Comparison of ENCODE assay signal across 15 mouse cellular contexts in genomic region chr15:27710698-27711097, GRCm38 (mm10). TPM values are rescaled to one million over a fixed set of nuclear protein-coding genes. Genes with fewer than 3 reads are reported as not detected.
DNase-seq lines count a peak whose midpoint lies in the region.
"Had no signal": no experiment of that assay in that cellular context is flagged by ENCODE, and none has a peak within 500 bp of the region (broad histone marks: within the 10 kb centered on the region; RNA-seq: fewer than 3 reads in every experiment).

No protein-coding gene starts in this region.

- peak; percentile 38 for DNase-seq in gastrocnemius, postnatal 25 days
- no peak for DNase-seq in gastrocnemius, postnatal 4 days (ENCODE audit: low spot score in 2 of 2)
- peak; percentile 17 for DNase-seq in ovary, postnatal 36 days (ENCODE audit: low spot score)
- no peak for DNase-seq in ovary, postnatal 10 days (ENCODE audit: low spot score)
- DNase-seq in gonadal fat pad, adult 2 months (ENCODE audit: low read depth): peak; percentile 33
- peak; percentile 55 for DNase-seq in lung, postnatal 25 days (ENCODE audit: low spot score)
- no peak for DNase-seq in layer of hippocampus, postnatal 10 days (ENCODE audit: low spot score in 2 of 2)
- no peak for DNase-seq in yolk sac, embryonic 10.5 days (ENCODE audit: low spot score)
- DNase-seq: cerebellum, adult 8-10 months; heart, adult 11 months; left cerebral cortex, postnatal 4 days; liver; liver, postnatal 0 days; spleen, adult 18-20 months; thymus, postnatal 36 days had no signal

RNA-seq across cellular contexts. Expression of gene Otulinl, which starts 29.3 kb away (rescaled TPM):
- total RNA-seq in gastrocnemius, postnatal 25 days (2021): 1 to 10 TPM in 1 of 2 experiments, under 1 TPM in 1; 0.35 to 1.3 TPM
- total RNA-seq in gastrocnemius, postnatal 4 days (2021): 1 to 10 TPM; 5.5 to 6.2 TPM
- polyA plus RNA-seq in gonadal fat pad, adult 2 months (2012; rRNA removed): 7.3 and 9.0 TPM in 2 replicates
- total RNA-seq in layer of hippocampus, postnatal 10 days (2021): 10 to 100 TPM; 20.8 to 24.9 TPM

Comparison
In these comparisons a context has a peak if more than half of its experiments do, and no peak if none do; other contexts are left out.
1. DNase-seq: peak in gastrocnemius, postnatal 25 days (single experiment), ovary, postnatal 36 days (single experiment), gonadal fat pad, adult 2 months (single experiment) and lung, postnatal 25 days (single experiment); none in gastrocnemius, postnatal 4 days (0 of 2), ovary, postnatal 10 days (single experiment), layer of hippocampus, postnatal 10 days (0 of 2) and yolk sac, embryonic 10.5 days (single experiment).